Mouse (Mus musculus) 3T3-L1 (cell line): Measurements from ENCODE around the gene Rabgap1l.
"Not testable (repeated sequence)": the region's sequence is repeated elsewhere in the genome, so short reads cannot be mapped to it uniquely, and the experiment has no call there.

Experiments used
- DNase-seq: peaks from one replicate; pipeline ENCODE4 v3.0.0-alpha.2; 2015; ENCODE audit warnings: low read depth, low spot score

The Rabgap1l gene

GRCm38 (mm10) chr1:160693094-160693447 is 99.9 kb downstream of the Rabgap1l start:
- DNase-seq: peak; percentile 98

DNA sequence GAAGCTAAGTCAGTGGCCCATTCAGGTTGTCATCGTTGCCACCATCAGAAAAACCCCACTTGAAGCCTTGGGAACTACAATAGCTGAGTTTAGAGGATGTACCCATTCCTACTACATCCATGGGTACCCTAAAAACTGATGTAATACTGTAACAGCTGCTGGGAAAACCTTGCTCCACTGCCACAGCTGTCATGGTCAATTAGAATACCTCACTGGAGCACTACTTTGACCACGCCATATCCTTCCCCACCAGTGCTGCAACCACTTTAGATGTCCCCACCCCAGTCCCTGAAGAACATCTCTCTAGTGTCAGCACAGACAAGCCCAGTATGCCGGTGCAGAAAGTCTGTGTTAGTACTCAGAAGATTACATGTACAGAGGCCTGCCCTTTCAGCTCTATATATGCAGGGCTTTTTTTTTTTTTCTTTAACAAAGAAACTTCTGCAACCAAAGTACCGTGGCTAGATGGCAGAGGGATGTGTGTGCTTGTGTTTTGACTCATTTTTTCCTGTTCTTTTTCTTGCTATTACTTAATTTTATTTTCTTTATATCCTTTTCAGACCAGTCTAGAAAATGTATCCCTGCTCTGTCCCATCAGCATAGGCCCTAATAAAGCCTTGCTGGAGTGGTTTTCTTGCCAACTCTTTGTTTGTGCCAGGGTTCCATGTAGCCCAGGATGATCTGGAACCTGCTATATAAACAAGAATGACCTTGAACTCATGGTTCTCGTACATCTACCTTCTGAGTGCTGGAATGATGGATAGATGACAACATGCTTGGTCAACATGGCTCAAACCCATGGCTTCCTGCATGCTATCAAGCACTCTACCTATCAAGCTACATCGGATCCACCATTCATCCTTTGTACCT is 100.6 kb downstream of the Rabgap1l start:
- no peak for DNase-seq

GRCm38 (mm10) chr1:160691196-160691590 is 101.8 kb downstream of the Rabgap1l start:
- peak; percentile 2 for DNase-seq

DNA sequence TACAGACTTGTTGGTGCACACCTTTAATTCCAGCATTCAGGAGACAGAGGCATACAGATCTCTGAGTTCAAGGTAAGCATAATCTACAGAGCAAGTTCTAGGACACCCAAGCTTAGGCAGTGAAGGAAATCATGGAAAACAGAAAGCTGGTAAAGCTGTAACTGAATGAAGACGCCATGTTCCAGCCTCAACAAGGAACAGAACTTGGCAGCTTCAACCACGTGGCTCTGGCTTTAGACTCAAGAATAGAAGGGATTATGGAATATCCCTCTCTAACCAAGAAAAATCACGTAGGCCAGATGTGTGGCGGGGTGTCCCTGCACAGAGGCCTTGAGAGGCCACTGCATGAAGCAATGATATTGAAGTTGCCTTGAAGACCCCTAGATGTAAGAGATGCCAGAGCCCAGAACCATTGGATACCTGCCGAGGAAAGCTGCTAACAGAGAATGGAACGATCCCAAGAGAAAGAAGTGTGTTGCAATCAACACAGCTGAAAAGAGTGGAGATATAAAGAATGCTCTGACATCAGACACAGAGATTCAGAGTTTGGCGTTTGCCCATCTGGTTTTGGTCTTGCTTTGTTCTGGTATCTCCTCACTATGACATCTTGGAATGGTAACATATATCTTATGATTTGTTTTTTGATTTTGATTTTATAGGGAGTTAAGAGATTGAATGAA is 102.4 kb downstream of the Rabgap1l start:
- peak; percentile 35 for DNase-seq

DNA sequence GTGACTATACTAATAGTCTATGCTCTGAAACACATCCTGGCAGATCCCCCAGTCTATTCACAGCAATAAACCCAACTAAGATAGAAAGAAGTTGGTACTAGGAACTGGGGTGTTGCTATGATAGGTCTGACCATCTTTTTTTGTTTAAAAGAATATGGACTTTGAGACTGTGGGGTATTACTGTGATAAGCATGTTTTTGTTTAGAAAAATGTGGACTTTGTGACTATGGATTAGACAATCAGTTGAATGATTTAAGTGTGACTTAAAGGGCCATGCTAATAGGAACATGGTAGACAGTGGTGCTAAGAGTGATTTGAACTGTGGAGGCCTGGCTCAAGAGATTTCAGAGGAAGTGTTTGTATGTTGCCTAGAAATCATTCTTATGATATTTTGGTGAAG is 103.5 kb downstream of the Rabgap1l start:
- no peak for DNase-seq

GRCm38 (mm10) chr1:160684251-160684650 is 108.8 kb downstream of the Rabgap1l start:
- DNase-seq: no peak

- DNase-seq: no peak
These were observed 111.5 kb downstream of the Rabgap1l start for GRCm38 (mm10) chr1:160681398-160682050.

- DNase-seq: no peak
These were observed 118.2 kb downstream of the Rabgap1l start for GRCm38 (mm10) chr1:160674763-160675162.

DNA sequence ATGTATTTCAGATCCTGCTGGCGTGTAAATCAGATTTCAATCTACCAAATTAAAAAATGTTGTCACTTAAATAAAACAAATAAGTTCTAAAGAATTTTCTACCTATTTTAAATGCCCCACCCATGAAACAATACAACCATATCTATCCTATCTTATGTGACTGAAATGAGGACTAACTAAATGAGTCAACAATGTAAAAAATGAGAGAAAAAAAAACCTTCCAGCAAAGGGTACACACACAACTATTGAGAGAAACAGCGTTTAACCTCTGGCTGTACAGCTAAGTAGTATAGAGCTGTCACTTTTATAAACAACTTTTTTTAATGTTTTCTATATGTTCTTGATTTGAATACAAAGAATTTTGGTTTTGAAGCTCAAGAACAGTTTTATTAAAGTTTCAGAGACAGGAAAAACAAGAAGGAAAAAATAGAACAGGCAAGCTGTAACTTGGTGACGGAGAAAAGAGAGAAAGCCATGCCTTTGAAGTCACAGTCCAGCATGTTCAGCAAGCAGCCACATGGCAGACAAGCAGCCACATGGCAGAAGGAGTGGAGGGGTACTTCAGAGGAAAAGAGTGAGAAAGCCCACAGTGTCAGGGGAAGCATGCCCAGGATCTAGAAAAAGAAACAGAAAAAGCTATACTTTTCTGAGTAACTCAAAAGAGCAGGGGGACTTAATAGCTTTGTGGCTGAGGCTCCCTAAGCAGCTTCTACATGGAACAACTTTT is 120.8 kb downstream of the Rabgap1l start:
- no peak for DNase-seq

DNA sequence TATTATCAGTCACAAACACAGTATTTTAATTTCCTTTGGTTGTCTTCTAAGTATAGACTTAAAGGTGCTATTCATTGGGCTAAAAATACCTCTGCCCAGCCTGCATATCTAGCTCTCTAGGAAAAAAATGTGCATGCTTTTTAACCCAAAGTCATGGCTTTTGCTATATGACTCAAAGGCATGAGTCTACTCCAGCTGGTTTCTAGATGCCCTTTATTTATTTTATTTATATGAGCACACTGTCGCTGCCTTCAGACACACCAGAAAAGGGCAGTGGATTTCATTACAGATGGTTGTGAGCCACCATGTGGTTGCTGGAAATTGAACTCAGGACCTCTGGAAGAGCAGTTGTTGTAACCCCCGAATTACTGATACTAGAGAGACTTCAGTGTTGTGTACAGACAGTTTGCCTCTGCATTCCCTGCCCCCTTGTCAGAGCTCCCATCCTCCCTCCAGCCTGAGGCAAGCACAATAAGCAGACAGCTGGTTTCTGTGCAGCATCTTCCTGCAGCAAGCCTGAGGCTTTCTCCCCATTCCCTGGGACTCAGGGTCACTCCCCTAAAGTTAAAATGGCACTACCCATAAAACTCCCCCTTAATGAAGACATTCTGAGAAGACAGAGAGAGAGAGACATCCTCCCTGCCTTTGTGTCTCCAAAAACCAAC is 137.1 kb downstream of the Rabgap1l start:
- DNase-seq: peak; percentile 62

DNA sequence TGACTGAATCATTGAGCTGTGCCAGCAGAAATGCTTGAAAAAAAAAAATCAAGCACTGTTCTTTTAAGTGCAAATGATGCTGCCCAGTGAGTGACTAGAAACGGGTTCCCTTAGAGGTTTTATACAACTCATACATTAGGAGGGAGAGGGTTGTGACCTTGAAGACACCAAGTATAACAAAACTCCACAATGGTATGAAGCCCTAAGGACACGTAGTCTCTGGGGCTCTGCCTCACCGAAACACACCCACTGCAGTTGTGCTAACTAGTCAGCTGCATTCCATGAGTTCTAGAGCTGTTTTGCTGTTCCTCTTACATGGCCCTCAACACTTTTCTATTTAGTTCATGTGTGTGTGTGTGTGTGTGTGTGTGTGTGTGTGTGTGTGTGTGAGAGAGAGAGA is 141.3 kb downstream of the Rabgap1l start:
- DNase-seq: peak; percentile 2

DNA sequence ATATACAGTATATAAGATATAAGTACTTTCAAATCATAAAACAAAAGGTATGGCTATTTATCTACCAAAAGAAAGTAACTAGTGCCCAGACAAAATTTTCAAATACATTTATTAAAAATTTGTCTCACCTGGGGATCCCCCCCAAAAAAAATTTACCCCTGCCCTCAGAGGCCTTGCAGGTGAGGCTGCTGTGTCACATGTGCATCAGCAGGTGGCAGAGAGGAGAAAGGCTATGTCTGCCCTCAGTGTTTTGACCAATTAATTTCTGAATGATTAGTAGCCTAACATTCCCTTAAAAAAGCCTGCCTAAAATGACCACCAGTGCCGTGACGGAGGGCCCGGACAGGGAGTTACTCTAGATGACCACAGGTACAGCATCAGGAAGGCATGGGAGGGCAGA is 147.6 kb downstream of the Rabgap1l start:
- DNase-seq: no peak

DNA sequence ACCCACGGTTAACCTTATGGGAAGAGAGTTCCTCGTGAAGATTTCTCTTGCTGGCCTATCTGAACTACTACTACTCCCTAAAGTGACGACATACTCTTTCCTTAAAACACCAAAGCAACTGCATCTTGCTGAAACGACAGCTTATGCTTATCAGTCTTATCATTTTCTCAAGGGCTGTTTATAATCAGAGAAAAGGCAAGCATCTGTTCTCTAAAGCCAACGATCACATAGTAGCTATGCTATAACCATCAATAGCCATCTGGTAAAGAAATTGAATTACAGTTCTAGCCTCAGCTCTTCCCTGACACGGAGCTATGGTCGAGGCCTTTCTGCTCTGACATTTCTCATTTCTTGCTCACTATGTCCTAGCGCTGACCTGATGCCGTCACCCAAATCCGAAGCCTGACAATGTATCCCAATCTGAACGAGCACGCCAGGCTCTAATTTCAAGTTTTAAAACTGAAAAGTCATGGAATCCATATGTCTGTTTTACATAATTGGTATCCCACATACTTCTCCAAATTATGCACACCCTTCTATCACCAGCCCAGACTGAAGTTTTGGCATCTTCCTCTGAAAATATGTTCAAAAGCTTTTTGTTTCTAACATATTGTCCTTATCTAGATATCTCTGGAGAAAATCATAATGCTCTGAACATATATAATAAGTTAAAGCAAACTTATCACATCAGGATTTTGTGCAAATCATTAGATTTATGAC is 164.6 kb downstream of the Rabgap1l start:
- DNase-seq: no peak

DNA sequence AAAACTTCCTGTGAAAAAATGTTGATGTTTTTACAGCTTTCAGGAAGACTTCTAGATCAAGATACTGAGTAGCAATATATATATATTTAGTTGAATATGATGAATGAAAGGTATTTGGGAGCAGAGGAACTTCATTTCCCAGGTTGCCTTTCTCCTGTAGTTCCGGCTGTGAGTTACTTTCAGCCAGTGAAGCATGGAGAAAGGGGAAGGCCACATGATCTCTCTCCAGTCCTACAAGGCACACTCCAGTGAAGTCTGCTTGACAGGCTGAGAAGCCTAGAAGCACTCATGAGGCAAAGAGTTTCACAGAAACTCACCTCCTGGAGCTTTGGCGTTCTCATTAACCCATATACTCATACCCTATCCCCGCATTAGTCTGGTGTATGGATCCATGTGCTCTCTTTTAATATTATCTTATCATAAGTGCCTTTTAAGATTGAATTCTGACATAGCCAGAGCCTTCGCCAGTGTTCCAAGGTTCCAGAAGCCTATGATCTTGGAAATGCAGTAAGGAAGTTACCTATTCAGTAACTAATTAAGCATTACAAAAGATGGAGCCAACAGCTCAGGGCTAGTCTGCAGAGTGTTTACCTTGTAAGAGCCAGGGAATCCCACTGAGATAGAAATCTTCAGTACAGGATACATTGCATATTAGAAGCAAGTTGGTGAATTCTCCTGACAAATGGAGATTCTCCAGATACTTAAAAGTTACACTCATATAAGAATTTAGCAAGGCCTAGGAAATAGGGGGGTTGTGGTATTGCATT is 168.5 kb downstream of the Rabgap1l start:
- not testable (repeated sequence) for DNase-seq

GRCm38 (mm10) chr1:160618201-160618600 is 174.8 kb downstream of the Rabgap1l start:
- peak; percentile 92 for DNase-seq

- no peak for DNase-seq
These were observed 186.6 kb downstream of the Rabgap1l start for GRCm38 (mm10) chr1:160606425-160606824.

DNA sequence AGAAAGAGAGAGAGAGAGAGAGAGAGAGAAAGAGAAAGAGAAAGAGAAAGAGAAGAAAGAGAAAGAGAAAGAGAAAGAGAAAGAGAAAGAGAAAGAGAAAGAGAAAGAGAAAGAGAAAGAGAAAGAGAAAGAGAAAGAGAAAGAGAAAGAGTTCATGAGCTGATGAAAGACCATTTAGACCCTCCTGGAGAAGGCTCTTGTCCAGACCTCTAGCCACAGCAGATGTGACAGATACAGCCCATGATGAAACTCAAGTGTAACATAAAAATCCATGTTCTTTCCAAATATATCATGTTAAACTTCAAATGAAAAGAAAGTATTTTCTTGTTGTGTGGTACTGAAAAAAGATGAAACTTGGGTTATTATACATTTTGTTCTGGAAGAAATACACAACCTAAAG is 189.7 kb downstream of the Rabgap1l start:
- DNase-seq: peak; percentile 23

GRCm38 (mm10) chr1:160597369-160597768 is 195.6 kb downstream of the Rabgap1l start:
- DNase-seq: peak; percentile 13

DNA sequence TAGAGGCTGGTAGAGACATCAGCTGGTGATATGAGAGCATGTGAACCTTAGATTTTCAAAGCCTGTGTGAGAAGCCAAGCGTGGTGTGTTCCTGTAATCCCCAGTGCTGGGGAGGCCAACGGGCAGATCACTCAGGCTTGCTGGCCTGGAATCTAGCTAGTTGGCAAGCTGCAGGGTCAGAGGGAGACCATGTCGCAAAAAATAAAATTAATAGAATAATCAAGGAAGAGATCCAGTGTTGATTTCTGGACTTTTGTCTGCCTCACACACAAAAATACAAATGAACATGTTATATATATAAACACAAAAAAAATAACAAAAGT is 196.1 kb downstream of the Rabgap1l start:
- DNase-seq: no peak
